Mouse (Mus musculus) CH12.LX (cell line): ENCODE data around the gene Sema3b. TPM values are rescaled to one million over a fixed set of nuclear protein-coding genes. Genes with fewer than 3 reads are reported as not detected.

Source experiments
- DNase-seq: peaks from one replicate; pipeline ENCODE4 v3.0.0-alpha.2; 2013; ENCODE audit errors: extremely low read depth
- H3K27ac ChIP-seq: 2 replicates; pipeline ENCODE4 v1.5.1; 2012; ENCODE audit warnings: low read depth, mild to moderate bottlenecking, control low read depth, moderate library complexity; ENCODE audit not compliant: insufficient read depth
- H3K27me3 ChIP-seq: replicated peaks from 2 replicates; pipeline ENCODE3; 2012; ENCODE audit warnings: inconsistent platforms
- H3K36me3 ChIP-seq, 2 experiments: replicated peaks in 1 of 2; 2 replicates each; pipeline versions ENCODE3 to v1.6.1; 2012; ENCODE audit warnings: inconsistent platforms in 1 of 2, low read length in 1 of 2, mild to moderate bottlenecking in 1 of 2, mixed read lengths in 1 of 2, moderate library complexity in 1 of 2; ENCODE audit not compliant: control insufficient read depth in 1 of 2, insufficient read depth in 1 of 2
- H3K4me1 ChIP-seq, 2 experiments: 2 replicates each; pipeline ENCODE4 v1.6.1; 2012; ENCODE audit warnings: inconsistent platforms in 1 of 2, moderate library complexity in 1 of 2; ENCODE audit not compliant: insufficient read depth in 2 of 2, control insufficient read depth in 1 of 2
- H3K4me2 ChIP-seq: 2 replicates; pipeline ENCODE4 v1.6.1; 2012; ENCODE audit warnings: low read depth, mild to moderate bottlenecking, control low read depth; ENCODE audit not compliant: poor library complexity, insufficient read depth, severe bottlenecking
- H3K4me3 ChIP-seq, 3 experiments: fragments of 150-350 bp in 1 of 3; sonication (generic) in 1 of 3; replicated peaks in 1 of 3; 2 replicates each; pipeline versions ENCODE3 to v1.5.1; 2011 to 2012; ENCODE audit warnings: low read depth in 2 of 3, low read length in 2 of 3, mild to moderate bottlenecking in 2 of 3, moderate library complexity in 2 of 3, control low read depth in 1 of 3, improper control_type of control experiment in 1 of 3, inconsistent platforms in 1 of 3, mixed read lengths in 1 of 3; ENCODE audit not compliant: poor library complexity in 1 of 3
- H3K79me2 ChIP-seq: replicated peaks from 2 replicates; pipeline ENCODE4 v1.6.1; 2012; ENCODE audit warnings: mild to moderate bottlenecking, moderate library complexity; ENCODE audit not compliant: control insufficient read depth, poor library complexity, insufficient read depth, severe bottlenecking; ENCODE audit errors: extremely low read depth
- H3K9ac ChIP-seq: 2 replicates; pipeline ENCODE4 v1.6.1; 2012; ENCODE audit warnings: low read depth, mild to moderate bottlenecking, control low read depth, moderate library complexity; ENCODE audit not compliant: insufficient read depth
- H3K9me3 ChIP-seq: replicated peaks from 2 replicates; pipeline ENCODE3; 2012; ENCODE audit warnings: low read length, inconsistent platforms, mixed read lengths
- BHLHE40 ChIP-seq: IDR thresholded peaks from 2 replicates; pipeline ENCODE4 v1.6.1; 2011; ENCODE audit warnings: mild to moderate bottlenecking, low read depth, low read length, improper control_type of control experiment
- CHD1 ChIP-seq: IDR thresholded peaks from 2 replicates; pipeline ENCODE4 v1.6.1; 2012; ENCODE audit warnings: low read depth, low read length, improper control_type of control experiment, inconsistent platforms
- CHD2 ChIP-seq: IDR thresholded peaks from 2 replicates; pipeline ENCODE4 v1.6.1; 2011; ENCODE audit warnings: low read length, improper control_type of control experiment
- ELF1 ChIP-seq: IDR thresholded peaks from 2 replicates; pipeline ENCODE4 v1.6.1; 2014; ENCODE audit warnings: low read depth, mild to moderate bottlenecking, inconsistent platforms, low read length, improper control_type of control experiment
- EP300 ChIP-seq: IDR thresholded peaks from 2 replicates; pipeline ENCODE4 v1.6.1; 2011; ENCODE audit warnings: low read length, improper control_type of control experiment
- ETS1 ChIP-seq: conservative IDR thresholded peaks from 2 replicates; pipeline ENCODE4 v1.6.1; 2012; ENCODE audit warnings: low read depth, mild to moderate bottlenecking, inconsistent platforms, low read length, improper control_type of control experiment, moderate library complexity
- GABPA ChIP-seq: IDR thresholded peaks from 2 replicates; pipeline ENCODE4 v1.6.1; 2012; ENCODE audit warnings: low read depth, low read length, improper control_type of control experiment, inconsistent platforms; ENCODE audit not compliant: insufficient replicate concordance
- HCFC1 ChIP-seq: IDR thresholded peaks from 2 replicates; pipeline ENCODE4 v1.6.1; 2012; ENCODE audit warnings: low read depth, mild to moderate bottlenecking, inconsistent platforms, low read length, improper control_type of control experiment
- IRF4 ChIP-seq: IDR thresholded peaks from 2 replicates; pipeline ENCODE4 v1.6.1; 2014; ENCODE audit warnings: low read depth, mild to moderate bottlenecking, inconsistent platforms, low read length, improper control_type of control experiment
- JUND ChIP-seq: conservative IDR thresholded peaks from 2 replicates; pipeline ENCODE4 v1.6.1; 2011; ENCODE audit warnings: low read depth, low read length, improper control_type of control experiment
- KAT2A ChIP-seq: IDR thresholded peaks from 2 replicates; pipeline ENCODE4 v1.6.1; 2012; ENCODE audit warnings: low read length, improper control_type of control experiment, inconsistent platforms; ENCODE audit not compliant: insufficient replicate concordance
- MAFK ChIP-seq: IDR thresholded peaks from 2 replicates; pipeline ENCODE4 v1.6.1; 2011; ENCODE audit warnings: low read length, improper control_type of control experiment; ENCODE audit not compliant: insufficient replicate concordance
- MAX ChIP-seq: IDR thresholded peaks from 2 replicates; pipeline ENCODE4 v1.6.1; 2011; ENCODE audit warnings: low read length, improper control_type of control experiment
- MEF2A ChIP-seq: IDR thresholded peaks from 2 replicates; pipeline ENCODE4 v1.6.1; 2014; ENCODE audit warnings: low read depth, mild to moderate bottlenecking, inconsistent platforms, low read length, improper control_type of control experiment, borderline replicate concordance
- MXI1 ChIP-seq: IDR thresholded peaks from 2 replicates; pipeline ENCODE4 v1.6.1; 2011; ENCODE audit warnings: mild to moderate bottlenecking, low read depth, low read length, improper control_type of control experiment
- NELFE ChIP-seq: IDR thresholded peaks from 2 replicates; pipeline ENCODE4 v1.6.1; 2011; ENCODE audit warnings: low read depth, low read length, improper control_type of control experiment
- NRF1 ChIP-seq: IDR thresholded peaks from 2 replicates; pipeline ENCODE4 v1.6.1; 2014; ENCODE audit warnings: low read depth, mild to moderate bottlenecking, inconsistent platforms, low read length, improper control_type of control experiment, moderate library complexity
- PAX5 ChIP-seq: IDR thresholded peaks from 2 replicates; pipeline ENCODE4 v1.6.1; 2012; ENCODE audit warnings: low read length, inconsistent platforms, mixed read lengths
- POLR2A ChIP-seq: IDR thresholded peaks from 2 replicates; pipeline ENCODE4 v1.6.1; 2011; ENCODE audit warnings: low read depth, mild to moderate bottlenecking, improper control_type of control experiment, low read length
- RAD21 ChIP-seq: IDR thresholded peaks from 2 replicates; pipeline ENCODE4 v1.6.1; 2011; ENCODE audit warnings: low read depth, mild to moderate bottlenecking, low read length, improper control_type of control experiment, moderate library complexity
- RCOR1 ChIP-seq: conservative IDR thresholded peaks from 2 replicates; pipeline ENCODE4 v1.6.1; 2012; ENCODE audit warnings: low read depth, mild to moderate bottlenecking, inconsistent platforms, low read length, improper control_type of control experiment
- SIN3A ChIP-seq: IDR thresholded peaks from 2 replicates; pipeline ENCODE4 v1.6.1; 2012; ENCODE audit warnings: low read length, improper control_type of control experiment, inconsistent platforms
- TCF12 ChIP-seq: IDR thresholded peaks from 2 replicates; pipeline ENCODE4 v1.6.1; 2014; ENCODE audit warnings: low read depth, mild to moderate bottlenecking, inconsistent platforms, low read length, improper control_type of control experiment
- UBTF ChIP-seq: IDR thresholded peaks from 2 replicates; pipeline ENCODE4 v1.6.1; 2012; ENCODE audit warnings: low read depth, mild to moderate bottlenecking, inconsistent platforms, low read length, improper control_type of control experiment, moderate library complexity
- USF1 ChIP-seq: IDR thresholded peaks from 2 replicates; pipeline ENCODE4 v1.6.1; 2014; ENCODE audit warnings: low read depth, mild to moderate bottlenecking, inconsistent platforms, low read length, improper control_type of control experiment
- ZC3H11A ChIP-seq: IDR thresholded peaks from 2 replicates; pipeline ENCODE4 v1.6.1; 2012; ENCODE audit warnings: low read depth, mild to moderate bottlenecking, inconsistent platforms, low read length, improper control_type of control experiment
- ZKSCAN1 ChIP-seq: IDR thresholded peaks from 2 replicates; pipeline ENCODE4 v1.6.1; 2012; ENCODE audit warnings: low read depth, inconsistent platforms, low read length, improper control_type of control experiment, borderline replicate concordance
- ZMIZ1 ChIP-seq: IDR thresholded peaks from 2 replicates; pipeline ENCODE4 v1.6.1; 2012; ENCODE audit warnings: low read depth, mild to moderate bottlenecking, inconsistent platforms, low read length, improper control_type of control experiment
- dilution Hi-C: fragments of 300-500 bp; cut with MboI; formaldehyde crosslinking; loops from 2 replicates; pipeline ENCODE4 v1.14.3; 2020; ENCODE audit warnings: low sequenced_read_pairs; ENCODE audit not compliant: extremely low pct_unique_long_range_greater_than_20kb, extremely low pct_ligation_motif_present
- in situ Hi-C: fragments of 300-500 bp; cut with MboI; formaldehyde crosslinking; loops from 3 replicates; pipeline ENCODE4 v1.14.3; 2019; ENCODE audit warnings: low sequenced_read_pairs, low pct_ligation_motif_present, low pct_unique_long_range_greater_than_20kb, mixed read lengths
- polyA plus RNA-seq: library from polyadenylated mRNA; unstranded; fragments of >175 nt; gene quantifications from 2 replicates; pipeline ENCODE4 v1.2.1, GENCODE M21; 2012; ENCODE audit warnings: low read depth; ENCODE audit not compliant: insufficient read length
- total RNA-seq, 2 experiments: library from RNA; depleted of rRNA; stranded (reverse); fragments of 300-350 nt in 1 of 2; fragments of >200 nt in 1 of 2; gene quantifications; 2 replicates each; pipeline ENCODE4 v1.2.3; 2012 to 2014

Sema3b gene
- total and polyA plus RNA-seq, 3 experiments: 4.3 to 11.6 (median 8.0) TPM

GRCm38 (mm10) chr9:107633091-107633660, 24.1 kb upstream of the Sema3b start (continued):
- TF ChIP-seq USF1 (no peak), MAFK (no peak), NRF1 (peak; percentile 41), RCOR1 (no peak), KAT2A (no peak), NELFE (peak; percentile 68), ZMIZ1 (peak; percentile 38), ETS1 (no peak), MAX (no peak), SIN3A (peak; percentile 7; the same call in 1 of the 2 replicates), JUND (no peak), UBTF (no peak; the same call in 1 of the 2 replicates), PAX5 (no peak), ZC3H11A (no peak), IRF4 (peak; percentile 22; the same call in 1 of the 2 replicates), GABPA (no peak), RAD21 (no peak), POLR2A (peak; percentile 85), BHLHE40 (no peak), HCFC1 (peak; percentile 68)

DNA sequence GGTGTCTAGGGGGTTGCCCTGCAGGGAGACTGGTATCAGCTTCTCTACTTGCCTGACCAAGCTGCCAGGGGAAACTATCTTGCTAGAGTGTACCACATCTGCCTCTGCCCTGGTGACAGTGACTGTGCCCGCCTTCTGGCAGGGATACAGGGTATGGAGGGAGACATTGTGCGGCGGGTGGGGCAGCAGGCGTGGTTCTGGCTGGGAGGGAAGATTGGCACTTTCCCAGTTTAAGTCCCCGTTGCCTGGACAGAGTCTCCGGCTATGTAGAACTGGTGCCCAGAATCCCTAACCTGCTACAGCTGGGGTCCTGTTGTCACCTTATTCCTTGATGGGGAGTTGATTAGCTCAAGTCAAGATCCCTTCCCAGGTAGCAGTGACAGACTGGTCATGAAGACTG, 23.4 kb upstream of the Sema3b start:
- Histone ChIP-seq H3K9me3 (no peaks in the 10 kb centered on the region), H3K4me2 (peak overlapping the region; percentile 76), H3K4me1 (peaks cover 23 to 57% of the 10 kb centered on the region in 2 experiments), H3K79me2 (peaks cover 67% of the 10 kb centered on the region), H3K36me3 (peaks cover 12 to 37% of the 10 kb centered on the region in 2 experiments), H3K27ac (peak overlapping the region; percentile 69; the same call in 1 of the 2 replicates), H3K4me3 (peak overlapping the region; percentile 88 to 97 (median 94)), H3K27me3 (no peaks in the 10 kb centered on the region), H3K9ac (peak overlapping the region; percentile 96)
- no peak for TF ChIP-seq MEF2A
- no peak for TF ChIP-seq SIN3A
- no peak for TF ChIP-seq UBTF
- TF ChIP-seq ZKSCAN1: no peak
- no peak for TF ChIP-seq TCF12
- TF ChIP-seq BHLHE40: no peak
- TF ChIP-seq PAX5: no peak
- no peak for TF ChIP-seq CHD2
- no peak for TF ChIP-seq KAT2A
- TF ChIP-seq ZC3H11A: no peak
- no peak for TF ChIP-seq NELFE
- no peak for TF ChIP-seq CHD1
- no peak for TF ChIP-seq ELF1
- TF ChIP-seq EP300: no peak
- TF ChIP-seq MXI1: no peak
- in situ Hi-C loops (no loop called here), dilution Hi-C loops (no loop called here)
- no peak for DNase-seq
